Mouse (Mus musculus) thymus, adult 2 months (tissue): ENCODE results near the gene Hes2. TPM values are rescaled to one million over a fixed set of nuclear protein-coding genes. Genes with fewer than 3 reads are reported as not detected.
A peak's percentile ranks its signal among the peaks of the same experiment; 100 is the strongest.

Experiments
- DNase-seq: peaks from one replicate; pipeline ENCODE4 v3.0.0; 2021
- H3K27ac ChIP-seq: fragments of 200-500 bp; 2 replicates; pipeline ENCODE4 v1.5.1; 2012; ENCODE audit warnings: low read length, control low read depth; ENCODE audit not compliant: control insufficient read depth, insufficient read depth
- H3K27me3 ChIP-seq: fragments of 200-500 bp; 2 replicates; pipeline ENCODE4 v1.6.1; 2012; ENCODE audit warnings: mild to moderate bottlenecking, low read length, moderate library complexity, mixed read lengths; ENCODE audit not compliant: control insufficient read depth, insufficient read depth
- H3K36me3 ChIP-seq: fragments of 200-500 bp; 2 replicates; pipeline ENCODE4 v1.6.1; 2012; ENCODE audit warnings: mild to moderate bottlenecking, low read length, moderate library complexity; ENCODE audit not compliant: control insufficient read depth, insufficient read depth
- H3K4me1 ChIP-seq: fragments of 200-500 bp; replicated peaks from 2 replicates; pipeline ENCODE4 v1.6.1; 2012; ENCODE audit warnings: low read length; ENCODE audit not compliant: control insufficient read depth, insufficient read depth
- H3K4me3 ChIP-seq: fragments of 200-500 bp; 2 replicates; pipeline ENCODE4 v1.5.1; 2012; ENCODE audit warnings: mild to moderate bottlenecking, low read length, control low read depth, moderate library complexity; ENCODE audit not compliant: control insufficient read depth, insufficient read depth
- CTCF ChIP-seq: fragments of 200-500 bp; IDR thresholded peaks from 2 replicates; pipeline ENCODE4 v1.5.1; 2012; ENCODE audit warnings: mild to moderate bottlenecking, control low read depth, low read length, moderate library complexity, borderline replicate concordance; ENCODE audit not compliant: control insufficient read depth, poor library complexity, insufficient read depth; ENCODE audit errors: extremely low read depth
- POLR2A ChIP-seq: fragments of 200-500 bp; IDR thresholded peaks from 2 replicates; pipeline ENCODE4 v1.6.1; 2012; ENCODE audit warnings: mild to moderate bottlenecking, low read length, control low read depth, moderate library complexity; ENCODE audit not compliant: control insufficient read depth, poor library complexity, insufficient read depth; ENCODE audit errors: extremely low read depth
- WGBS: fragments of 180-500 bp; shearing (Covaris S2); methylation state at CpG from one replicate; pipeline ENCODE4 v1.1.7; 2018; 5-methylcytosine and 5-hydroxymethylcytosine counted together
- polyA plus RNA-seq: library from polyadenylated mRNA; depleted of rRNA; stranded (reverse); fragments of >200 nt; gene quantifications from 2 replicates; pipeline ENCODE4 v1.2.3, GENCODE M21; 2012

Gene Hes2
- polyA plus RNA-seq, 1 experiment = 0.07 TPM

DNA sequence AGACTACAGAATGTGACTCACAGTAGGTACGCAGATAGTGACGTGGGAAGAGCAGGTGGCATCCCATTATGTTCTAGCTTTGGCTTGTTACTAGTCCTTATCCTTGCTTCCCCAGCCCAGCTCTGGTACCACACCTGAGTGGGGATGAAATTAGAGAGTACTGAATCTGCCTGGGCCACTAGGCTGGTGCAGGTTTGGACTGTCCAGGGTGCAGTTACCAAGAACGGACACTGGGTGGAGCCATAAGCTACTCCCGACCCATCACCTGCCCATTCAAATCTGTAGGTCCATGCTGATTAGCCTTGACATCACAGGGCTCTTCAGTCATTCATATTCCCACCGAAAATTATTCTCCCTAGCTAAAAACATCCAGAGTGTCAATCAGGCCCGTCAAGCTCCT is 18.2 kb upstream of the Hes2 start:
- no peak overlapping the region for H3K4me3 ChIP-seq
- no peaks in the 10 kb centered on the region; the same call in 1 of the 2 replicates for H3K27me3 ChIP-seq
- H3K27ac ChIP-seq = no peak overlapping the region
- H3K36me3 ChIP-seq = no peaks in the 10 kb centered on the region
- H3K4me1 ChIP-seq = peaks cover 10% of the 10 kb centered on the region
- peak; percentile 55 for DNase-seq
- TF ChIP-seq POLR2A (no peak), CTCF (no peak)
- WGBS = 36% methylated on average over 6 of the region's 6 CpGs

DNA sequence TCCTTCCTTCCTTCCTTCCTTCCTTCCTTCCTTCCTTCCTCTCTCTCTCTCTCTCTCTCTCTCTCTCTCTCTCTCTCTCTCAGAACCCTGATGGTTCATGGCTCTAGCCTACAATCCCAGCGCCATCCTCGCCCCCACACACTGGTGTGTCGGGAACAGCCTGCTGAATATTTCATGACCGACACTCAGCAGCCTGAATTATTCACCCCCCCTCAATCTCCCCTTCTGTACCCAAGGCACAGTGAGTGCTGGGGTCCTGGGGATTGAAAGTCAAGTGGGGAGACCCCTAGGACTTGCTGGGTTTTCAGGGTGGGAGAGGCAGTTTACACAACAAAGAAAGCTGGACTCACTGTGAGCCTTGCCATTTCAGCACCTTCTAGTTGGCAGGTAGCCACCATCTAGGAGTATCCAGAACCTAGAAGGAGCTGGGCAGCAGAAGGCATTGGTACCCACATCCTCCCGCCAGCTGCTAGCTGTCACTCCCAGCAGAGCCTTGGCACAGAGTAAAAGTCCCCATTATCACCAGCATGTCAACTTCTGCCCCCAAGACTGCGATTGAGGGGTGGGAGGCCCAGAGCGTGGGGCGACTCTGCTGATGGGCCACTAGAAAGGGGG is 17.0 kb upstream of the Hes2 start:
- WGBS = 93% methylated on average over 8 of the region's 8 CpGs

DNA sequence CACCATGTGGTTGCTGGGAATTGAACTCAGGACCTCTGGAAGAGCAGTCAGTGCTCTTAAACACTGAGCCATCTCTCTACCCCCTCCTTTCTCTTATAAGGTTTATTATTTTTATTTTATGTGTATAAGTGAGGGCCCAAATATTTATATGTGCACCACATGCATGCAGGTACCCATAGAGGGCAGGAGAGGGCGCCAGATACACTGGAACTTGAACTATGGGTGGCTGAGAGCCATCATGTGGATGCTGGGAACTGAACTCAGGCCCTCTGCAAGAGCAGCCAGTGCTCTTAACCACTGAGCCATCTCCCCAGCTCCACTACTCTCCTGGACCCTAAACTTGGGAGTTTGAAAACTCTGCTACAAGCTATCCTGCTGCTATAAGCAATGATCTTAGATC is 15.0 kb upstream of the Hes2 start:
- TF ChIP-seq POLR2A (no peak), CTCF (no peak)
- Histone ChIP-seq H3K4me1 (peaks cover 4% of the 10 kb centered on the region), H3K36me3 (no peaks in the 10 kb centered on the region), H3K4me3 (no peak overlapping the region), H3K27me3 (no peaks in the 10 kb centered on the region; the same call in 1 of the 2 replicates), H3K27ac (no peak overlapping the region)
- no peak for DNase-seq
- WGBS = 63% methylated on average over 1 of the region's 1 CpGs

More for the DNA sequence above, 17.0 kb upstream of the Hes2 start:
- Histone ChIP-seq H3K4me1 (peaks cover 10% of the 10 kb centered on the region), H3K4me3 (no peak overlapping the region), H3K27me3 (no peaks in the 10 kb centered on the region; the same call in 1 of the 2 replicates), H3K27ac (no peak overlapping the region), H3K36me3 (no peaks in the 10 kb centered on the region)
- no peak for DNase-seq
- TF ChIP-seq CTCF (no peak), POLR2A (no peak)

DNA sequence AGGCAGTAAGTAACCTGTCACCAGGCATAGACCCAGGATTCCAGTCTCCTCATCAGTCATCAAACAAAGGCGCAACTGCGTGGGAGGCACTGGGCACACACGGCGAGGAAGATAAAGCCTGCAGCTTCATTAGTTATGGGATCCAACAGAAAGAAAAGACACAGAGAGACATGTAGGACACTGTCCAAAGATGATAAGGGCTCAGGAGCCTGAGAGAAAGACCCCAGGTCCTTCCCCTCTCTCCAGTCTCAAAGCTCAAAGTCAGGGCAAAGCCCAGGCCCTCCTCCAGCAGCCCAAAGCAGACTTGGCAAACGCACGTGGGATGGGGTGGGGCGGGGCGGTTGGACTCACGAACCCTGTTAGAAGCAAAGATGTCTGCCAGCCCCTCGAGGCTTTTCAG is 13.2 kb upstream of the Hes2 start:
- H3K4me1 ChIP-seq = no peaks in the 10 kb centered on the region
- no peaks in the 10 kb centered on the region for H3K36me3 ChIP-seq
- TF ChIP-seq CTCF (no peak), POLR2A (no peak)
- H3K27me3 ChIP-seq = no peaks in the 10 kb centered on the region; the same call in 1 of the 2 replicates
- no peak overlapping the region for H3K27ac ChIP-seq
- no peak overlapping the region for H3K4me3 ChIP-seq
- DNase-seq = no peak
- 91% methylated on average over 10 of the region's 10 CpGs for WGBS

DNA sequence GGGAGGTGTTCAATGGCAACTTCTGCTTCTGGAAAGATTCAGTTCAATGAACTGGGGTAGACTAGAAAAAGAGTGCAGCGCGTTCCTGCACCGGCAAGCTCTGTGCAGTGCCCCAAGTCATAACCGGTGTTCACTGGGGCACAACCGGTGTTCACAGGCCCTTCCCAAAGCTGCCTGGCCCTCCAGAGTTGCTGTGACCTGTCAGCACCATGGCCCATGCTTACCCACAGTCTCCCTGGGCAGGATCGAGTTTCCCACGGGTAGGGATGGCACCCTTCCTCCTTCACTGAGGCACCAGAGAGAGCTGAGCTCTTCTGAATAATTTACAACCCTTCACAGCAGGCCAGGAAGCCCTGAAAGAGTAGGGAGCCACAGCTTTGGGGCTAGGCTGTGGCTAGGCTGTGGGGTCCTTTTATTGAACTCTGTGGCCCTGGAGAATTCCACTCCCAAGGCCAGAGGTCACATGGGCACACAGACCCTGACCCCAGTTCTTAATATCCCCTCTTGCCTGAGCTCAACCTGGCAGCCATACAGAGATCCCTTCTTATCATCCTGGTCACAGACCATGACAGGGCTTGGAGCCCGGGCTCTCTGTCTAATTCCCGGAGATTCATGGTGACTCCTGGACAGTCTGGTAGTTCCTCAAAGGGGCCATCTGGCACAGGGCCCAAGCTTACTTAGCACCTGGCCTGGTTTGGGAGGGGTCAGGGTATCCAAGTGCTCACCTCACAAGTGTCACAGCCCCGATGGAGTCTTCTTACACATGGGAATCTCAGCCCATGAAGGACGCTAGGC is 12.4 kb upstream of the Hes2 start:
- Histone ChIP-seq H3K27me3 (no peaks in the 10 kb centered on the region; the same call in 1 of the 2 replicates), H3K4me3 (no peak overlapping the region), H3K4me1 (no peaks in the 10 kb centered on the region), H3K36me3 (no peaks in the 10 kb centered on the region), H3K27ac (no peak overlapping the region)
- WGBS = 79% methylated on average over 11 of the region's 11 CpGs
- TF ChIP-seq CTCF = no peak
- no peak for TF ChIP-seq POLR2A
- DNase-seq = no peak

DNA sequence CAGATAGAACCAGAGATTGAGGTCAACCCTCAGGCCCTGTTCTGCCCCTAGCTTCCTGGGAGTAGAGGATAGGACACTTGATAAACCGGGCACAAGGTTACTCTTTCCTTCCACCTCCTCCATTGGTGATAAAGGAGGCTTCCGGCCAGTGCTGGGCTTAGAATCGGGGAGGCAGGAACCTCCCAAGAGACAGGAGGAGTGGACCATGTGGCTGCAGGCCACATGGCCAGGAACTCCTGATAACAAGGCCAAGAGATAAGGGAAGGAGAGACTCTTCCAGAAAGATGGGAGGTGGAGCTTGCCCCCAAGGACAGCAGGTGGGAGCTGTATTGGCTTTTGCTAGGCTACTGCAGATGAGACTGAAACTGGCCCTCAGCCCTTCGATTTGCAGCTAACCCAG is 8.1 kb upstream of the Hes2 start:
- H3K36me3 ChIP-seq = no peaks in the 10 kb centered on the region
- no peak for DNase-seq
- H3K4me1 ChIP-seq = peaks cover 17% of the 10 kb centered on the region
- no peaks in the 10 kb centered on the region; the same call in 1 of the 2 replicates for H3K27me3 ChIP-seq
- H3K27ac ChIP-seq = no peak overlapping the region
- no peak overlapping the region for H3K4me3 ChIP-seq
- no peak for TF ChIP-seq POLR2A
- TF ChIP-seq CTCF = no peak
- WGBS = 95% methylated on average over 4 of the region's 4 CpGs
